Mouse (Mus musculus) E14TG2a.4 (cell line): ENCODE results near the gene Pdhx.

Experiments
- CTCF ChIP-seq: conservative IDR thresholded peaks from 2 replicates; pipeline ENCODE4 v1.5.1; 2014; ENCODE audit warnings: low read length
- POU5F1 ChIP-seq: IDR thresholded peaks from 2 replicates; pipeline ENCODE4 v1.6.1; 2014; ENCODE audit warnings: low read length, borderline replicate concordance

GRCm38 (mm10) chr2:103073219-103073982, at the start of gene Pdhx, which contains the start of gene Apip:
- no peak for TF ChIP-seq CTCF
- no peak for TF ChIP-seq POU5F1
